Comparison of ENCODE assay signal across 8 mouse cellular contexts in genomic region chr11:96916044-96916884, GRCm38 (mm10). TPM values are rescaled to one million over a fixed set of nuclear protein-coding genes. Genes with fewer than 3 reads are reported as not detected.
DNase-seq lines count a peak whose midpoint lies in the region; ATAC-seq lines count a peak whose summit lies in the region.

Gene Cdk5rap3 (minus strand): TSS chr11:96916496.

- peak; percentile 93 for ATAC-seq in megakaryocyte progenitor cell, adult 5-6 weeks (replicated peaks; ENCODE audit: poor library complexity)

- peak; percentile 99 for DNase-seq in adipocyte (ENCODE audit: low spot score)
- DNase-seq in embryo, embryonic 10 days (ENCODE audit: low spot score) = peak; percentile 100
- DNase-seq in gastrocnemius, postnatal 10 days = peak; percentile 99
- DNase-seq in induced T-regulatory cell, adult 2 months (ENCODE audit: low read depth) = peak; percentile 100
- peak; percentile 96 to 99 for DNase-seq in left cerebral cortex, adult 9 months (ENCODE audit: low spot score in 2 of 2)
- peak; percentile 99 for DNase-seq in right cerebral cortex, postnatal 14 days
- peak; percentile 99 for DNase-seq in urinary bladder, postnatal 36 days (ENCODE audit: low spot score in 2 of 2)

RNA-seq across cellular contexts. Expression of gene Cdk5rap3, which starts in this region (rescaled TPM):
- 10 to 100 TPM; 30.0 to 39.3 TPM for total RNA-seq in gastrocnemius, postnatal 10 days (2021)
- total RNA-seq in megakaryocyte progenitor cell, adult 5-6 weeks (2015) = 30.3 and 31.4 TPM in 2 replicates
- total RNA-seq in megakaryocyte progenitor cell, adult 5-6 weeks (2017) = 70.1 and 74.3 TPM in 2 replicates

Comparison
In these comparisons a context has a peak if more than half of its experiments do, and no peak if none do; other contexts are left out.
1. Peak in every context shown above with its lines: DNase-seq and ATAC-seq.